Mouse (Mus musculus): ENCODE measurements around the gene Csnk2a1.
"Not testable (repeated sequence)": the region's sequence is repeated elsewhere in the genome, so short reads cannot be mapped to it uniquely, and the experiment has no call there.

Csnk2a1 gene

GRCm38 (mm10) chr2:152226248-152227050, at the start of gene Csnk2a1:
Csnk2a1 (plus strand) TSS chr2:152226839.
- peak; percentile 92 to 93 for DNase-seq

GRCm38 (mm10) chr2:152177162-152177805, 49.4 kb upstream of the Csnk2a1 start:
- DNase-seq, result peak; percentile 15 to 49

DNA sequence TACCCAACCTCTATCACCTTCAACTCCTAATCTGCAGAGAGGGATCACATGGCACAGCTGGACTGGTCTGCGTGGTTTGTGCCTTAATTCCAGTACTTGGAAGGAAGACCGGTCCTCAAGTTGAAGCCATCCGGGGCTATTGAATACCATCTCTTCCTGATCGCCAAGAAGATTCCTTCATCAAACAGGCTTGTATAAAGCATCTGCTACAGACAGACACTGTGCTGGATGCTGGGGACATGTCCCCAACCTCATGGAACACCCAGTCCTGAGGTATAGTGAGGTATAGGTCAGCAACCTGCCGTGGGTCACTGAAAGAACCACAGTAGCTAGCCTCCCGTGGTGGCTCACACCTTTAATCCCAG, 48.9 kb upstream of the Csnk2a1 start:
- DNase-seq, result no peak

DNA sequence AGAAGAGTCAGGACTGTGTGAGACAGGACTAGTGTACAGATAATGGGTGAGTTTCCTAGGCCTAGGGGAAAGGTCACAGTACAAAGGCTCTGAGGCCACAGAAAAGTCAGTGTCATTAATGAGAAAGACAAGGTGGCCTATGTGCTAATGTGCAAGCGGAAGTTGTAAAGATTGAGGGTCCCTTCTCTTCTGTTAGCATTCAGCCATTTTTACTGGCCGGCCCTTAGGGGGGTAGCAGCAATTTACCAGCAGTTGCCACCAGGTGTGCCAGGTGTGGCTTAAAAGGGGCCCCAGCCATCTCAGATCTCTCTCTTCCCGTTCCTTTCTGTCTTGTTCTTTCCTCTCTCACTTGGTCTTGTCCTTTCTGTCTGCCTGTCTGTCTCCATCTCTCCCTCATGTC, 48.3 kb upstream of the Csnk2a1 start:
- no peak for DNase-seq

DNA sequence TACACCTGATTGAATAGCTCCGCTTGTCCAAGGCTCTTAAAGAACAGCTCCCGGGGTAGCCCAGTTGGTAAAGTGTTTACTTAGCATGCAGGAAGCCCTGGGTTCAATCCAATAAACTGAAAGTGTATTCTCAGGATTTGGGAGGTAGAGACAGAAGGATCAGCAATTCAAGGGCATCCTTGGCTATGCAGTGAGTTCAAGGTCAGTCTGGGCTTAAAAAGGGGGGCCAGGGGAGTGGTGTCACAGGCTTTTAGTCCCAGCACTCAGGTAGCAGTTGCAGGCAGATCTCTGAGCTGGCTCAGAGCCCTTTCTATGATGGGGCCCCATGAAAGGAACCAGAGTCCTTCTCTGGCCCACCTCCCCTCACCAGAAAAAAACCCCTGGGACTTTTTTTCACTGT, 47.3 kb upstream of the Csnk2a1 start:
- no peak for DNase-seq

GRCm38 (mm10) chr2:152180323-152180722, 46.3 kb upstream of the Csnk2a1 start:
- peak; percentile 74 to 82 for DNase-seq

DNA sequence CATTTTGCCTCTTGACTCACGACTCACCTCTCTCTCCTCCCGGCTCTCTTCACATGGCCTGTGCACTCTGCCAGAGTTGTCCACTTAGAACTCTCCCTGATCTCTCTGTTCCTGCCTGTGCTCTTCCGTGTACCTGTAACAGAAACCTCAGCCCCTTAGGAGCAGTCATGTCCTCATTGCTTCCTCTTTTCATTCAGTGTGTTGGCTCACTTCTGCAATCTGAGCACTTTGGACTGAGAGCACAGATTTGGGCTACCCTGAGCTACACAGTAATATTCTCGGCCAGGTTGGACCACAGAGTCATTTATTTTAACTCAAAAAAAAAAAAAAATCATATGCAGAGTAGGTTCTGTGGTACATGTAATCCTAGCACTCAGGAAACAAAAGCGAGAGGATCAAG, 39.5 kb upstream of the Csnk2a1 start:
- DNase-seq, result no peak

- DNase-seq, result no peak
These were observed 37.4 kb upstream of the Csnk2a1 start for GRCm38 (mm10) chr2:152189213-152189612.

DNA sequence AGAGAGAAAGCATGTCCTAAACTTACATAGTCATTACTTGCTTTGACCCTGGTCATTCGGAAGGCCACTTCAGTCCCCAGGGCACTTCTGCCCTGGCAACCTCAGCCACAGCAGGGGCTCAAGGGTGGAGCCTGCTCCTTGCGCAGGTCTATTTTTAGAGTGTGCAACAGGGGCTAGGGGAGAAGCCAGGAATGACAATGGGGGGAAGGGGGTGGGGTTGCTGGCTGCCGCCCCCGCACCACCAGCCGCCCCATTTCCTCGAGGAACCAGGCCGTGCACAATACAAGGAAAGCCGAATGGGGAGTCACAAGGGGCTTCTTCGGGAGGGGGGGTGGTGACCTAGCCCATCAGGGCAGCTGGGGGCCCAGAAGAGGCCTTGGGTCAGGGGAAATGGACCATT, 37.0 kb upstream of the Csnk2a1 start:
- DNase-seq, result no peak

DNA sequence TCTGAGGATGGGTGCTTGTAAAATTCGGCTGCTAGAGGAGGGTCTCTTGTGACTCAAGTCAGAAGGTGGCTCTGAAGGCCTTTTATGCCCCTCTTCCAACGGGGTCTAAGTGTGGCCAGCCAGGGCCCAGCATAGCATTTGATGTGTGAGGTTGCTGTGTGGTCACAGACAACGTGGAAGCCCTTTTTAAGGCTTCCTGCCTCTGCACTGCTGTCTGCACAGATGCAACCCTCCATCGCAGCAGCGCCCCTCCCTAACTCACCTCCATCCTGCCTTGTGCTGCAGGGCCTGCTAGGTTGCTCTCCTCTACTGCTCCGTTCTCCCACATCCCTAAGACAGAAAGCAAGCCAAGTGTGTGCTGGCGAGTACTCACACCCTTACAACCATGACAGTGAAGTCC, 36.5 kb upstream of the Csnk2a1 start:
- DNase-seq, result no peak

- no peak for DNase-seq
These were observed 33.9 kb upstream of the Csnk2a1 start for GRCm38 (mm10) chr2:152192591-152193345.

DNA sequence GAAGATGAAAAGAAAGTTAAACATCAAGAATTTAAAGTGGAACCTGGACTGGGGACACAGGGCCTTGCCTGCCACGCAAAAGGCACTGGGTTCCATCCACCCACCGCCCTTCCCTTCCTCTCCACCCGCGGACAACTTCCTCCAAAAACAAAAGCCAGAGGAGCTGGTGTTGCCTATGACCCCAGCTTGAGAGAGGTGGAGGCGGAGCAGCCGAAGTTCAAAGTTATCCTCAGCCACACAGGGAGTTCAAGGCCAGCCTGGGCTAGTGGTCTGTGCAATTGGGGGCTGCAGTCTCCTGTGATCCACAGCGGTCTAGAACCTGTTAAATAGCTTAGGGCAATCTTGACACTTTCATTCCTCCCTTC, 33.3 kb upstream of the Csnk2a1 start:
- no peak for DNase-seq

GRCm38 (mm10) chr2:152194586-152194985, 32.1 kb upstream of the Csnk2a1 start:
- no peak for DNase-seq

GRCm38 (mm10) chr2:152196896-152197295, 29.7 kb upstream of the Csnk2a1 start:
- no peak for DNase-seq

DNA sequence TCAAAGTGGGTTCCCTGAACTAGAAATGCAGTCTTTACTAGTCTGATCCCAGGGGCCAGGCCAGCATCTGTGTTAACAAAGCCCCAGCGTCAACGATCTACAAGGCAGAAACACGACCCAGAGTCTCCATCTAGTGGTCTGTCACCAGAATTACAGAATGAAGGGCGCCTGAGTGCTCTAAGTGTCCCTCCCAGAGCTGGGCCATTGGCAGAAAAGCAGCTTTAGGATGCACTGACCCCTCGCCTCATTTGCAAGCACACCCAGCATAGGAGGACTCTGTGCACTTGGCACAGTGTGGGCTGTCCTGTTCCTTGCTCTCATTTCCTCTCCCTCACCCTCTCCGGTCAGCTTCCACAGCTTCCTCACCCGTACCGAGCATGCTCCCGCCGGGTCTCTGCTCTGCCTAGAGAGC, 29.3 kb upstream of the Csnk2a1 start:
- peak; percentile 51 to 59 for DNase-seq

DNA sequence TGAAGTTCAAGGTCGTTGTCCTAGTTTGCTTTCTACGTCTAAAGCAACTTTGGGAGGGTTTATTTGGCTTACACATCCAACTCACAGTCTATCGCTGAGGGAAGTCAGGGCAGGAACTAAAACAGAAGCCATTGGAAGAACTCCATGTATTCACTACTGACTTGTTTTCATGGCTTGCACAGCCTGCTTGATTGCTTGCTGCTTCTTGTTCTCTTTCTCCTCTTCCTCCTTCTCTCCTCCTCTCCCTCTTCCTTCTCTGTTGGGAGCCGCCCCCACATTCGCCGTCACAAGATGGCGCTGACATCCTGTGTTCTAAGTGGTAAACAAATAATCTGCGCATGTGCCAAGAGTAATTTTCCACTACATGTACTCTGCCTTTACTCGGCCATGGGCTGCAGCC, 20.5 kb upstream of the Csnk2a1 start:
- not testable (repeated sequence) for DNase-seq

DNA sequence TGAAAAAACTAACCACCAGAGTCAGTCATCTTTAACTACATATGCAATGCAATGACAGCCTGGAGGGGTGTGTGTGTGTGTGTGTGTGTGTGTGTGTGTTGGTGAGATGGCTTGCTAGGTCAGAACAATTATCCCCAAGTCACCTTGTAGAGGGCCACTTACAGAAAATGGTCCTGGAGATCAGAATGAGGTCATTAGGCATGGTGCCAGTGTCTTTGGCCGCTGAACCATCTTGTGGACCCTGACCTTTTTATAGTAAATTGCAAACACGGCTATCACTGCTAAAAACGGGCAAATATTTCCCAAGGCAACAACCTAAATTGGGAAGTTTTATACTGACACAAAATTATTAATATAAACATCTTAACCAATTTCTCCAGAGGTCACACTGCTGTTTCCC, 14.8 kb upstream of the Csnk2a1 start:
- no peak for DNase-seq

- no peak for DNase-seq
These were observed 9.7 kb upstream of the Csnk2a1 start for GRCm38 (mm10) chr2:152216975-152217374.

DNA sequence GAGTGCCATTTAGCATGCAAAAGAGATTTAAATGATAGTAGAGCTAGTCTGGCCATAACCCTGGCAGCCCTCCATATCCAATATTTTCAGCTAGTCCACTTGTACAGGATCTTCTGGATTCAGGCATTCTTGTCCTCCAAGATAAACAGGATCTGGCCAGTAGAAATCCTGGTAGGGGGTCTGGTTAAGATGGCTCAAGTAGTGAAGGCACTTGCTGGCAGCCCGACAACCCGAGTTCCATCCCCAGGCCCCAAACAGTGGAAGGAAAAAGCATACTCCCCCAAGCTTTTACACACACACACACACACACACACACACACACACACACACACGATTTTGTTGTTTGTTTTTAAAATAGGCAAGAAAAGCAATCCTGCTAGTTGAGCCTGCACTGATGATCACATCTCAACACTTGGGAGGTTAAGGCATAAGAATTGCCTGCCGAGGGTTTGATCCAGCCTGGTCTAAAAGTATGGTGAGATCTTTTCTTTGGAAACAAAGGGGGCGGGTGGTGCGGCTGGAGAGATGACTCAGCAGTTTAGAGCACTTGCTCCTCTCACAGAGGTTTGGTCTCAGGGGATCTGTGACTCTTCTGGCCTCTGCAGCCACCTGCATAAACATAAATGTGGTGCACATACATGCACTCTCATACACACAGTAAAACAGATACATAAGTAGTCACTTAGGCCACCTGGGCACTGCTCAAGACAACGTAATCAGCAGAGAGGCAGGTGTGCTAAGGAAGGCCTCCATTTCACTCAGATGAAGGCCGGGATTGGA, 2.9 kb upstream of the Csnk2a1 start:
- DNase-seq, result no peak

GRCm38 (mm10) chr2:152225536-152225935, 1.1 kb upstream of the Csnk2a1 start:
- DNase-seq, result no peak

- peak; percentile 72 to 73 for DNase-seq
These were observed 427 bp downstream of the Csnk2a1 start for GRCm38 (mm10) chr2:152227051-152227481.

DNA sequence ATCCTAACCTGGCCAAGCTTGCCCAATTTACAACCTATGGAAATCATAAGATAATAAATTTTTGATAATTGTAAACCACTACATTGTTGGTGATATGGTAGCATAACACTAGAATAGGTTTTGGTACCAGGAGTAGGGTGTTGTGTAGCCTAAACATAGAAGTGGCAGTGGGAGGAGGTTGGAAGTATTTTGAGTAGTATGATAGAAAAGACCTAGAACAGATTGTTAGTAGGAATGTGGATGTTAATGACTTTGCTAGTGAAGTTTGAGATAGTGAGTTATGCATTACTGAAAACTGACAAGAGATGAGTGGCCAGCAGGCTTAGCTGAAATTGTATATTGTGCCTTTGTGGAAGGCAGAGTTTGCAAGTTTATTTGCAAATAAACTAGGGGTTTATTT, 3.4 kb downstream of the Csnk2a1 start:
- DNase-seq, result no peak

GRCm38 (mm10) chr2:152237926-152238325, 11.3 kb downstream of the Csnk2a1 start:
- DNase-seq, result no peak

Data from lung, adult 18-20 months (tissue).